11 mouse cellular contexts compared by ENCODE assay signal in genomic region chr15:102356501-102357325, GRCm38 (mm10). TPM values are rescaled to one million over a fixed set of nuclear protein-coding genes. Genes with fewer than 3 reads are reported as not detected.
DNase-seq lines count a peak whose midpoint lies in the region; ATAC-seq and TF ChIP-seq lines count a peak whose summit lies in the region.
"Had no signal": no experiment of that assay in that cellular context is flagged by ENCODE, and none has a peak within 500 bp of the region (broad histone marks: within the 10 kb centered on the region; RNA-seq: fewer than 3 reads in every experiment).

No protein-coding gene starts in this region.

- no peak overlapping the region; the same call in 1 of the 2 replicates for H3K9ac ChIP-seq in embryonic facial prominence, embryonic 13.5 days
- peak overlapping the region; percentile 71; the same call in 1 of the 2 replicates for H3K9ac ChIP-seq in neural tube, embryonic 11.5 days (ENCODE audit: low read length)

- H3K4me1 ChIP-seq in embryonic facial prominence, embryonic 13.5 days = peaks cover 46% of the 10 kb centered on the region
- peaks cover 55% of the 10 kb centered on the region for H3K4me1 ChIP-seq in limb, embryonic 10.5 days
- peaks cover 20% of the 10 kb centered on the region for H3K4me1 ChIP-seq in neural tube, embryonic 11.5 days (ENCODE audit: control insufficient read depth, insufficient read depth, low read length)

- H3K4me3 ChIP-seq in left cerebral cortex, adult 2 months = no peak overlapping the region
- peak overlapping the region; percentile 54; the same call in 1 of the 2 replicates for H3K4me3 ChIP-seq in embryonic facial prominence, embryonic 13.5 days
- H3K4me3 ChIP-seq in limb, embryonic 10.5 days = peak overlapping the region; percentile 65
- no peak overlapping the region; the same call in 1 of the 2 replicates for H3K4me3 ChIP-seq in neural tube, embryonic 11.5 days (ENCODE audit: low read depth, low read length)

- WGBS in embryonic facial prominence, embryonic 13.5 days = 23% methylated on average over 16 of the region's 16 CpGs
- WGBS in limb, embryonic 10.5 days = 19% methylated on average over 16 of the region's 16 CpGs
- WGBS in neural tube, embryonic 11.5 days = 19% methylated on average over 16 of the region's 16 CpGs

- H3K27ac ChIP-seq in left cerebral cortex, adult 2 months = peak overlapping the region; percentile 85; the same call in 1 of the 2 replicates
- H3K27ac ChIP-seq in embryonic facial prominence, embryonic 13.5 days = peak overlapping the region; percentile 93
- H3K27ac ChIP-seq in limb, embryonic 10.5 days = peak overlapping the region; percentile 98
- H3K27ac ChIP-seq in neural tube, embryonic 11.5 days (ENCODE audit: low read depth, low read length) = peak overlapping the region; percentile 81

- no peak for DNase-seq in left cerebral cortex, adult 2 months (ENCODE audit: extremely low spot score in 1 of 2, low spot score in 2 of 2)
- no peak for DNase-seq in left cerebral cortex, postnatal 4 days
- peak; percentile 47 for DNase-seq in limb, embryonic 10.5 days (ENCODE audit: low spot score)
- DNase-seq in neural tube, embryonic 11.5 days (ENCODE audit: low spot score) = no peak
- DNase-seq in spleen, postnatal 4 days (ENCODE audit: low spot score in 2 of 2) = no peak
- no peak for DNase-seq in c-Kit-positive CD71-positive TER-119-positive erythroid progenitor cells, embryonic 14.5 days (ENCODE audit: low spot score)
- DNase-seq: lung, postnatal 14 days had no signal

- no peaks in the 10 kb centered on the region for H3K36me3 ChIP-seq in embryonic facial prominence, embryonic 13.5 days
- H3K36me3 ChIP-seq in limb, embryonic 10.5 days = no peaks in the 10 kb centered on the region
- no peaks in the 10 kb centered on the region for H3K36me3 ChIP-seq in neural tube, embryonic 11.5 days (ENCODE audit: control insufficient read depth, insufficient read depth, low read length)

- H3K27me3 ChIP-seq in embryonic facial prominence, embryonic 13.5 days = peaks cover 33% of the 10 kb centered on the region
- peaks cover 35% of the 10 kb centered on the region for H3K27me3 ChIP-seq in limb, embryonic 10.5 days (ENCODE audit: low read depth, poor library complexity, severe bottlenecking)
- peaks cover 11% of the 10 kb centered on the region for H3K27me3 ChIP-seq in neural tube, embryonic 11.5 days (ENCODE audit: control insufficient read depth, insufficient read depth, low read length)
- H3K27me3 ChIP-seq: Patski had no signal

- peak overlapping the region; percentile 91 for H3K4me2 ChIP-seq in embryonic facial prominence, embryonic 13.5 days
- H3K4me2 ChIP-seq in neural tube, embryonic 11.5 days (ENCODE audit: low read depth) = peak overlapping the region; percentile 72

- H3K9me3 ChIP-seq in embryonic facial prominence, embryonic 13.5 days = no peaks in the 10 kb centered on the region
- H3K9me3 ChIP-seq in limb, embryonic 10.5 days (replicated peaks) = no peaks in the 10 kb centered on the region
- no peaks in the 10 kb centered on the region for H3K9me3 ChIP-seq in neural tube, embryonic 11.5 days (ENCODE audit: control insufficient read depth, low read length)

- intact Hi-C loops in left cerebral cortex, adult 2 months (cut with DNase I) = no loop called here
- intact Hi-C loops in left cerebral cortex, postnatal 4 days (cut with DNase I) = no loop called here

- no peak for TF ChIP-seq CTCF in left cerebral cortex, adult 2 months (IDR thresholded peaks at IDR 0.05)

- ATAC-seq in embryonic facial prominence, embryonic 13.5 days (ENCODE audit: insufficient number of reproducible peaks, insufficient read depth, low FRiP score, low TSS enrichment, low read depth) = no peak
- ATAC-seq in neural tube, embryonic 11.5 days (ENCODE audit: insufficient read depth, low FRiP score, low TSS enrichment) = no peak
- ATAC-seq in megakaryocyte progenitor cell, adult 5-6 weeks (replicated peaks; ENCODE audit: poor library complexity) = no peak
- ATAC-seq: Patski had no signal

RNA-seq across cellular contexts. Expression of gene Aaas, which starts 6.1 kb away (rescaled TPM):
- 10 to 100 TPM; 14.3 to 18.9 TPM for total RNA-seq in left cerebral cortex, adult 2 months (2021)
- 10 to 100 TPM; 28.7 to 29.2 TPM for total RNA-seq in left cerebral cortex, postnatal 4 days (2021)
- 72.9 and 80.6 TPM in 2 replicates for polyA plus RNA-seq in embryonic facial prominence, embryonic 13.5 days (2015; fragmentation: Nextera tagmentation; extraction: Ambion mirVana)
- polyA plus RNA-seq in limb, embryonic 10.5 days (2016; fragmentation: Nextera tagmentation; extraction: Ambion mirVana) = 150 and 163 TPM in 2 replicates
- polyA plus RNA-seq in neural tube, embryonic 11.5 days (2014; fragmentation: Nextera tagmentation; extraction: Ambion mirVana) = 84.7 and 86.7 TPM in 2 replicates
- total RNA-seq in megakaryocyte progenitor cell, adult 5-6 weeks (2015) = 103 and 110 TPM in 2 replicates
- 141 and 151 TPM in 2 replicates for total RNA-seq in megakaryocyte progenitor cell, adult 5-6 weeks (2017)

RNA-seq across cellular contexts. Expression of gene Sp7, which starts 10.3 kb away (rescaled TPM):
- under 1 TPM; 0.27 to 0.61 TPM for total RNA-seq in left cerebral cortex, adult 2 months (2021)
- under 1 TPM; 0.24 to 0.56 TPM for total RNA-seq in left cerebral cortex, postnatal 4 days (2021)
- polyA plus RNA-seq in embryonic facial prominence, embryonic 13.5 days (2015; fragmentation: Nextera tagmentation; extraction: Ambion mirVana) = 24.1 and 32.7 TPM in 2 replicates
- polyA plus RNA-seq in limb, embryonic 10.5 days (2016; fragmentation: Nextera tagmentation; extraction: Ambion mirVana) = 1.6 and 1.8 TPM in 2 replicates
- 0.70 and 0.96 TPM in 2 replicates for polyA plus RNA-seq in neural tube, embryonic 11.5 days (2014; fragmentation: Nextera tagmentation; extraction: Ambion mirVana)
- total RNA-seq in megakaryocyte progenitor cell, adult 5-6 weeks (2015) = not detected in 2 replicates
- not detected in 2 replicates for total RNA-seq in megakaryocyte progenitor cell, adult 5-6 weeks (2017)
- total RNA-seq: heart, adult 2 months had no signal
- polyA plus RNA-seq: heart, adult 2 months; Patski had no signal

RNA-seq across cellular contexts. Expression of gene Myg1, which starts 25.2 kb away (rescaled TPM):
- total RNA-seq in left cerebral cortex, adult 2 months (2021) = 10 to 100 TPM; 65.1 to 67.9 TPM
- total RNA-seq in left cerebral cortex, postnatal 4 days (2021) = 10 to 100 TPM; 60.2 to 65.9 TPM
- 109 TPM in 2 replicates for polyA plus RNA-seq in embryonic facial prominence, embryonic 13.5 days (2015; fragmentation: Nextera tagmentation; extraction: Ambion mirVana)
- 123 and 135 TPM in 2 replicates for polyA plus RNA-seq in limb, embryonic 10.5 days (2016; fragmentation: Nextera tagmentation; extraction: Ambion mirVana)
- polyA plus RNA-seq in neural tube, embryonic 11.5 days (2014; fragmentation: Nextera tagmentation; extraction: Ambion mirVana) = 92.9 and 102 TPM in 2 replicates
- total RNA-seq in megakaryocyte progenitor cell, adult 5-6 weeks (2015) = 26.5 and 28.4 TPM in 2 replicates
- 56.4 and 58.5 TPM in 2 replicates for total RNA-seq in megakaryocyte progenitor cell, adult 5-6 weeks (2017)

RNA-seq across cellular contexts. Expression of gene Pfdn5, which starts 30.8 kb away (rescaled TPM):
- total RNA-seq in left cerebral cortex, adult 2 months (2021) = 100 to 1,000 TPM; 408 to 428 TPM
- 100 to 1,000 TPM; 390 to 395 TPM for total RNA-seq in left cerebral cortex, postnatal 4 days (2021)
- polyA plus RNA-seq in embryonic facial prominence, embryonic 13.5 days (2015; fragmentation: Nextera tagmentation; extraction: Ambion mirVana) = 458 and 502 TPM in 2 replicates
- polyA plus RNA-seq in limb, embryonic 10.5 days (2016; fragmentation: Nextera tagmentation; extraction: Ambion mirVana) = 351 and 381 TPM in 2 replicates
- 386 and 396 TPM in 2 replicates for polyA plus RNA-seq in neural tube, embryonic 11.5 days (2014; fragmentation: Nextera tagmentation; extraction: Ambion mirVana)
- total RNA-seq in megakaryocyte progenitor cell, adult 5-6 weeks (2015) = 345 and 346 TPM in 2 replicates
- 343 and 379 TPM in 2 replicates for total RNA-seq in megakaryocyte progenitor cell, adult 5-6 weeks (2017)

RNA-seq across cellular contexts. Expression of gene Sp1, which starts 49.2 kb away (rescaled TPM):
- 10 to 100 TPM; 26.8 to 27.2 TPM for total RNA-seq in left cerebral cortex, adult 2 months (2021)
- 10 to 100 TPM; 30.5 to 35.0 TPM for total RNA-seq in left cerebral cortex, postnatal 4 days (2021)
- 12.3 and 14.1 TPM in 2 replicates for polyA plus RNA-seq in embryonic facial prominence, embryonic 13.5 days (2015; fragmentation: Nextera tagmentation; extraction: Ambion mirVana)
- 9.1 and 9.8 TPM in 2 replicates for polyA plus RNA-seq in limb, embryonic 10.5 days (2016; fragmentation: Nextera tagmentation; extraction: Ambion mirVana)
- polyA plus RNA-seq in neural tube, embryonic 11.5 days (2014; fragmentation: Nextera tagmentation; extraction: Ambion mirVana) = 10.4 and 11.1 TPM in 2 replicates
- 62.0 and 63.9 TPM in 2 replicates for total RNA-seq in megakaryocyte progenitor cell, adult 5-6 weeks (2015)
- 46.4 and 52.9 TPM in 2 replicates for total RNA-seq in megakaryocyte progenitor cell, adult 5-6 weeks (2017)

Comparison
In these comparisons a context has a peak if more than half of its experiments do, and no peak if none do; other contexts are left out.
1. H3K4me3 ChIP-seq: peak in embryonic facial prominence, embryonic 13.5 days (single experiment) and limb, embryonic 10.5 days (single experiment); none in left cerebral cortex, adult 2 months (single experiment) and neural tube, embryonic 11.5 days (single experiment).
2. Peak in every context shown above with its lines, with median percentiles within 50 percentile points of each other: H3K27ac ChIP-seq.